Mouse (Mus musculus): ENCODE measurements around the gene Olfr18.
"Not testable (repeated sequence)": the region's sequence is repeated elsewhere in the genome, so short reads cannot be mapped to it uniquely, and the experiment has no call there.

Gene Olfr18

GRCm38 (mm10) chr9:20335994-20336393 lies at the start of gene Olfr18:
Gene Olfr18 (minus strand): TSS chr9:20336094.
- DNase-seq, result no peak

DNA sequence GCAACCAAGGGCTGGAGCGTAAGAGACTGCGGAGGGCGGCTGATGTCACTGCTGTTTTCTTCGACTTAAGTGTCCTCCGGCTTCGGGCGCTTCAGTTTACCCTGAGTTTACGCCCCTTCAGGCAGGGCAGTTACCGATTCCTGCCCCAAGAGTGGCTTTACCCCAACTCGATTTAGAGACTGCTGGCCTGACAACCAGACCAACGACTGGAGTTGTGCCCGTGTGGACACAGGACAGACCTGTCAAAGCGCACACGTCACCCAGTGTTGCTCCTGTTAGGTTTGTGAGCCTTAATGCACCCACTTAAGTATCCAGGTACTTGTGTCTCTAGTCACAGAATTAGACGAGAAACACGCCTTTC lies 49.4 kb upstream of the Olfr18 start:
- no peak for DNase-seq

DNA sequence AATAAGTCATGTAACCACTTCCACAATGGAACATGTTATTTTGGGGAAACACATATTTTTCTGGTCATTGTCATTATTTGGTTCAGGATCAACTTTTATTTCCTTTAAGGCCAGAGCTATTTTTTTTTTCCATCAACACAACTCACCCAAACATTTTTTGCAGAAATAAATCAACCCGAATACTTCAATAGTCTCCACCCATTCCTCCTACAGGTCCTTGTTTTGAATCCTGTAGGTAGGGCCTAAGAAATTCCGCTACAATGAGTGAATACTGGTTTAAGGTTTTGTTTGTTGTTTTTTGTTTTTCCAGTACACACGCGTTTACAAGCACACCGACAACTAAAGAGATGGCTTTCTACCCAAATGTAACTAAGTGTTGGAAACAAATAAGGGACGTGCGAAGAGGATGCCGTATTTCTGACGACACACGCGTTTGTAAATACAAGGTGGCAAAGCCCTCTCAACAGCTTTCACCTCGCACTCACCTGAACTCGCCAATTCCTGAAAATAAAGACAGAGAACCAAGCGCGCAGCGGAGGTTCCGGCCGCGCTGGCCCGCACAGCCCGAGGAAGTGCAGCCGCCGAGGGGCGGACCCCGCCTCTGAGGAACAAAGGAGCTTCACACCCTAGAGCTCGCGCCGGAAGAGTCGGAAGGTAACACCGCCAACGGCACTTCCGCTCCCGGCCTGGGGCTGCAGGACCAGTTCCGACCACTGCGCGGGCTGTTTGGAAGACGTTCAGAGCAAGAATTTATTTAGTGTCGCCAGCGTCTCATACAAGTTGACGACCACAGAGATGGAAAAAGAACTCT lies 48.8 kb upstream of the Olfr18 start, which contains the start of gene Zfp560:
Gene Zfp560 (minus strand): TSS at position 646 of the 811 bp plus-strand sequence.
- peak; percentile 94 for DNase-seq

DNA sequence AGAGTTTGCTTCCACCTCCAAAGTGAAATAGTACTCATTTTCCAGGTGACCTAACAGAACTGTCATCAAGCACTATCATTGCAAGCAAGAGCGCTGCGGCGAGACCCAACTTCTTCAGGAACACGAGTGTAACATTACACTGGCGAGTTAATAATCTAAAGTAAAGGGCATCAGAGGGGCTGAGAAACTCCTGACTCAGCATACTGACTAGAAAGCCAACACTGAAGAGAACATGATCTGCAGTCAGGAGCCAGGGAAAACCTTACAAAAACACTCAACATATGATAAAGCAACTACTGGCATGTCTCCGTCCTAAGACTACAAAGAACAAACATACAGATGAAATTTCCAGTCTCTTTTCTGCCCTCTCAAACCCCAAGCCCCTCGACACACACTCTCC lies 47.8 kb upstream of the Olfr18 start:
- DNase-seq, result no peak

DNA sequence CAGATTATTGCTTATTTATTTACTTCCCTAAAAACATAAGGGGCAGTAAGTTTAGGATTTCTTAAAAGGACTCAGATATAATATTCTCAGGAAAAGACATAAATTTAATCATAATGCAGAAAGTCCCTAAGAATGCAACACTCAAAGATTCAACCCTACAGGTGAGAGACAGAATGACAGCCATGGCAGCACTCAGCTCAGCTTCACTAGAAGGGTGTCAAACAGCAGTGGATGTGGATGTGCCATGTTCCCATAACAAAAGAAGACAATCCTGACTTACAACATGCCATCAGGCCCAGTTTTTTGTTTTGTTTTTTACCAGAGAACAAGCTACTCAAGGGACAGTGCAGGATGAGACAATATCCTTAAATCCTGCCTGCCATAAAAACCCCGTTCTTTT lies 38.8 kb upstream of the Olfr18 start:
- DNase-seq, result no peak

DNA sequence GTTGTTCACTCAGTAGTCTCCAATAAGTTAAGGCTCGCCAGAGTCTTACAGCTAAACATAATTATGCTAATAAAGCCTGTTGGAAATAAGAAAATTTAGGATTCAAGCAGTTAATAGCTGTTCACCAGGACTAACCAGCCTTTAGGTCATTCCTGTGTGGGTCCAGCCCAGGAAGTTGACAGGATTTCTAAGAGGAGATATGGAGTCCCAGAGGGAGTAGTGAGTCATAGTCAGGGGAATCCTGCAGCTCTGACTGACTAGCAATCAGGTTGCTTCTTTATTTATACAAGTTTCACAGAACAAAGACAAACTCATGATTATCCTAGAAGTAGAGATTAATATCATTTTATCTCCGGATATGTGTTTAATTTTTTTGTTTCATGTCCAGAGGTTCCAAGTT lies 31.4 kb upstream of the Olfr18 start:
- DNase-seq, result no peak

DNA sequence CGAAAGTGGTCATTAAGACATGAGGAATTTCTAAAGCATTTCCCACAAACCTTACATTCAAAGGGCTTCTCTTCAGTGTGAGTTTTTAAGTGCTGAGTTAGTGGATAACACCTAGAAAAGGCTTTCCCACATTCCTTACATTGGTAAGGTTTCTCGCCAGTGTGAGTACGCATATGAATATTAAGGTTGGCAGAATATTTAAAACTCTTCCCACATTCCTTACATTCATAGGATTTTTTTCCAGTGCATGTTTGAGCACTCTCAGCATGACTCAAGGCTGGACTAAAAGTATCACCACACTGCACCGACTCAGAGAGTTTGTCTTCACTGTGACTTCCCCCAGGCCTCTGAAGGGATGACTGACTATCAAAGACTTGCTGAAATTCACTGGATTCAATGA lies 12.6 kb upstream of the Olfr18 start:
- DNase-seq, result no peak

- no peak for DNase-seq
Measured at GRCm38 (mm10) chr9:20298232-20298631, 37.7 kb downstream of the Olfr18 start, which contains the start of gene Olfr873. Gene Olfr873 (plus strand): TSS chr9:20298532.

DNA sequence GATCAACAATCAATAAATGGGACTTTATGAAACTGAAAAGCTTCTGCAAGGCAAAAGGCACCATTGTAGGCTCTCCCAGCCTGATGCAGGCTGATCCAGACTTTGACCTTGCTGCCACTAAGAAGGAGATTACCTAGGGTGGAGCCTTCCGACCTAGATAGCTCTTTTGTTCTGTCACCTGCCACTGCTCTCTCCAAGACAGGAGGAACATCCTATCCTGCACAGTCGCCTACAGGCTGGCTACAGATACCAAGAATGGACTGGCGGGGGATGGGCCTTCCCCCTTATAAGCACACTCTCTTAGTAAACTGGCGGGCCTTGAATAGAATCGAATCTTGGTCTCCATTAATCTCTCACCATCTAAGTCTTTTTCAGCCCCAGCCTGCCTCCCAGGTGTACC lies 40.3 kb downstream of the Olfr18 start:
- DNase-seq, result not testable (repeated sequence)

- no peak for DNase-seq
Measured at GRCm38 (mm10) chr9:20282051-20282450, 53.8 kb downstream of the Olfr18 start, which contains the start of gene Olfr39. Gene Olfr39 (plus strand): TSS chr9:20282351.
